Mouse (Mus musculus): Measurements from ENCODE around the gene Pygm. TPM values are rescaled to one million over a fixed set of nuclear protein-coding genes. Genes with fewer than 3 reads are reported as not detected.

The Pygm gene
- total RNA-seq, 2 experiments from 2014 or later, result 81.8 to 113 TPM

DNA sequence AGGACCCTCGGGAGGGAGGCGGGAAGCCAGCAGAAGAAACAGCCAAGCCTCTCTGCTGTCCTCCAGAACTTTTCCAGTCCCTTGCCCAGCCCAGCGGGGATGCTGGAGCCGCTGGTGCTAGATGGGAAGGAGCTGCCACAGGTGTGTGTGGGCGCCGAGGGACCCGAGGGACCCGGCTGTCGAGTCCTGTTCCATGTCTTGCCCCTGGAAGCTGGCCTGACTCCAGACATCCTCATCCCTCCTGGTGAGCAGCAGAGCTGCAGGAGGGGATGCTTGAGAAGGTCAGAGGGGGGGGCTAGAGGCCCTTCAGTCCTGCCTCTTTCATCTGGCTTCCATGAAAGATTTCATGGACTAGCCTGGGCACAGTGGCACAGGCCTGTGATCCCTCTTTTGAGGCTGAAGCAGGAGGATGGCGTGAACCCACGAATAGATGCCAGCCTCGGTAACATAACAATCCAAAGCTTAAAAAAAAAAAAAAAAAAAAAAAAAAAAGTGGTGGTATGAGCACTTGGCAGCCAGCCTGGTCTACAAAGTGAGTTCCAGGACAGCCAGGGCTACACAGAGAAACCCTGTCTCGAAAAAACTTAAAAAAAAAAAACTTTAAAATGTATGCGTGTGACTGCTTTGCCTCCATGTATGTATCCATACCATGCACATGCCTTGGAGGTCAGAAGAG, 32.6 kb upstream of the Pygm start:
- no peak for DNase-seq (ENCODE audit: low spot score in 2 of 2)

DNA sequence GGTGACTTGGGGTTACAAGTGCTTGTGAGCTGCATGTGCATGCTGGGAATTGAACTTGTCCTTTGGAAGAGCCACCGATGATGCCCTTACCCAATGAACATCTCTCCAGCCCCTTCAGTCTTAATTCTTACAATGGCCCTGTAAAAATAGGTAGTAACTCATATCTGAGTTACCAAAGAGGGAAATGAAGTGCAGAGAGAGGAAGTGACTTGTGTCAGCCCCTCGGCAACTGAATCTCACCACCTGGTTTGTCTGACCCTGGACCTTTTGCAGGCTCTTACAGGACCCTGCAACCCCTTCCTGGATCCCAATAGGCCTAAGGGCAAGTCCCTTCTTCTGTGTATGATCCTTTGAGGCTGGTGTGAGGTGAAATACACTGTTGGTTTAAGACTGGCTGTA, 32.1 kb upstream of the Pygm start:
- no peak for DNase-seq (ENCODE audit: low spot score in 2 of 2)

DNA sequence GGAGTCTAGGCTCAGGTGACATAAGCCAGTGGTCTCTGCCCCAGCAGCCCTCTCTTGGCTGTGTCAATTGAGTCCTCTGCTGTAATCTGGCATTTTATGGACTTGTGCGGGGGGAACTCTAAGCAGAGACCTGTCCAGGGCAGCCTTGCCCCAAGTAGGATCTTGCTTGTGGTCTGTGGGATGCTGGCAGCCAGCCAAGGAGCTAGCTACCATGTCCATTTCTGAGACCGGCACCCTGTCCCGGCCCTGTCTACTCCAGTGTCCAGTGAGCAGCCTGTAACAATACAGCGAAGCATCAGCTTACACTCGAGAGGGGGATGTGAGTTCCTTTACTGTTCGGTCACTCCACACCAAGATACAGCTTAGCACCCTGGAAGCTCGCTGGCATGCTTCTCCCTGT, 30.2 kb upstream of the Pygm start:
- DNase-seq (ENCODE audit: low spot score in 2 of 2), result no peak

DNA sequence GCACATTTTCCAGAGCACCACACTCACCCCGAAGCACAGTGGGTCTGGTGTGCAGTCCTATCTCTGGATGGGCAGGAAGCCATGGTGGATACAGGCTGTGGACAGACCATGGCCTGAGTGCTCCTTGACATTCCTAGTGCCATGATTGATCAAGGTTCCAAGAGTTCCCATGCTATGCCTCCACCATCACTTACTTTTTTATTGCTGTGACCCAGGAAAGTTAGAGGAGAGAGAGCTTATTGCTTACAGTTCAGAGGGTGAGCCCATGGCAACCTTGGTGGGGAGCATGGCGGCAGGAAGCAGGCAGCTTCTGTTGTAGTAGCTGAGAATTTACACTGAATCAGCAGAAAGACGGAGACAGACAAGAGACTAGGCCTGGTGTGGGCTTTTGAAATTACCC, 22.9 kb upstream of the Pygm start:
- DNase-seq (ENCODE audit: low spot score in 2 of 2), result no peak

GRCm38 (mm10) chr19:6363091-6363410, 21.1 kb upstream of the Pygm start:
- DNase-seq (ENCODE audit: low spot score in 2 of 2), result no peak

DNA sequence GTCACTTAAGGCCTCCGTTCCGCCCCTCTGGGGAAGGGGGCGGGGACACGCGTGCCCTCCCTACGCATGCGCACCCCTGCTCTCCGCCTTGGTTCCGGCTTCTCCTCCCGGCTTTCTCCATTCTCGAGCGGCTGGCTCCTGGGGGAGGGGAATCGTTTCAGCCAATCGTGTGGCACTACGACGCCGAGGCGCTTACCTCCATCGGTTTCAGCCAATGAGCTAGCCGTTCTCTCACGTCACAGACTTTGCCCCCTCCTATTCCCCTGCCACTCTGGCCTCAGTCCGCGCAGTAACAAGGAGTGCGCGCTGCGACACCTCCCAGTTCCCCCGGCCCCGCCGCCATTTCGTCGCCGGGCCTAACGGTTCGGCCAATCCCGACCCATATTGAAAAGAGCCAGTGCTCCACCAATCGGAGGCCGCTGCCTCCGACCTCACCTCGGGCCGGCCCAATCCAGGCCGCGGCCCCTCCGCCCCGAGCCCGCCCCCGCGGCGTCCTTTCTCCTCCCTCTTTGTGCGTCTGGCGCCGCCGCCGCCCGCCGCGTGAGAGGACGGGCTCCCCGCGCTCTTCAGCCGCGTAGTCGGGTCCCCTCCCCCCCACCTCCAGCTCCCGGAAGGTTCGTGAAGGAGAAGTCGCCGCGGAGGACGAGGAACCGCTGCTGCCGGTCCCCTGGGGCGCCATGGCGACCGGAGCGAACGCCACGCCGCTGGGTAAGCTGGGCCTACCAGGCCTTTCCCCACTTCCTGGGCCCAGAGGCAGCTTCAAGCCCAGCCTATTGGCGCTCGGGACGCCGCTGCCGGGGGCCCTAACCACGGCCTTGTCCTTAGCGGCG, 20.6 kb upstream of the Pygm start, which contains the start of gene Sf1:
Sf1 (plus strand) TSS at position 280 of the 830 bp plus-strand sequence.
- DNase-seq (ENCODE audit: low spot score in 2 of 2), result peak; percentile 97 to 98

DNA sequence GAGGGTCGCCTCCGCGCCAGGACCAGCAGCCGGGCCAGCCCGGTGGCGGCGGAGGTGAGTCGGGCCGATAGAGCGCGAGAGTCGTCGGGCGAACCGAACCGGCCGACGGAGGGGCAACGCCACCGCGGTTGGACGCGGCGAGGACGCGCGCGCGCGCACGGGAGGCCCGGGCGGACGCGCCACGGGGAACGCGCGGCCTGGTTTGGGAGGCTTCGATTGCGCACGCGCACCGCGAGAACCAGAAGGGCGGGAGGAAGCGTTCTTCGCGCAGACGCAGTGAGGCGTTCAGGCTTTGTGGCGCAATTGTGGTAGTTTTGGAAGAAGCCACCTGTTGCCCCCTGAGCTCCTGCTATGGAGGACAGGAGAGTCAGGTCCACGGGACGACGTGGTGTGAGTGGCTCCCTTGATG, 19.9 kb upstream of the Pygm start:
- DNase-seq (ENCODE audit: low spot score in 2 of 2), result peak; percentile 80 to 87

GRCm38 (mm10) chr19:6364842-6365241, 19.4 kb upstream of the Pygm start:
- DNase-seq (ENCODE audit: low spot score in 2 of 2), result no peak

DNA sequence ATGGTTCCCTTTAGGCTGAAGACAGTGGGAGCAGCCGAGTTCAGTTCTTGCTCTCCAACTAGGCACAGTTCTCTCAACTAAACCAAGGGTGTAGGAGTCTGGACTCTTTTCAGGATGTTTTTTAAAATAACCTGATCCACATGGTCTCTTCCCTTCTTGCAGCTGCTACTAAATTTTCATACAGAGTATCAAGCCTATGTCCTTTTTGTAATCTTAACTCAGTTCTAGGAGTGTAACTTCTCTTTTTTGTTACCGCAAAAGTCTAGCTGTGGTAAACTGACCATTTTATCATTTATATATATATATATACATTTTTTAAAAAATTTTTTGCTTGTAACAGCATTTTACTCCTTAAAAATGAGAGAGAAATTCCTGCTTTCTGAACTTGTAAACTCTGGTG, 14.0 kb upstream of the Pygm start:
- DNase-seq (ENCODE audit: low spot score in 2 of 2), result no peak

DNA sequence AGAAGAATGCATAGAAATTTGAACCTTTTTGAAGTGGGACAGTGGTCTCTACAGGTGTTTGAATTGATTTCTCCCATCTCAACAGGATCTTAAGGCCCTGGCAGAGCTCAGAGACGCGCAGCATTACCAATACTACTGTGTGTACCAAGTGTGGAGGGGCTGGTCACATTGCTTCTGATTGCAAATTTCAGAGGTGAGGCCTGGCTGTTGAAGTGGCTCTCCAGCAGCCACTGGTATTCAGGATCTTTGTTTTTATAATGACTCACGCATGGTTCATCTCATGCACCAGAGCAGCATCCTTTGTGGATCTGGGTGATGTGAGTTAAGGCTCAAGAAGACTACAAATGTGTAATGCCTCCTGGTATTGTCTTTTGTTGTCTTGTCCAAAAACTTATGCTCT, 11.8 kb upstream of the Pygm start:
- DNase-seq (ENCODE audit: low spot score in 2 of 2), result no peak

- peak; percentile 77 to 80 for DNase-seq (ENCODE audit: low spot score in 2 of 2)
Observed at GRCm38 (mm10) chr19:6373539-6374400, 10.4 kb upstream of the Pygm start.

GRCm38 (mm10) chr19:6374571-6374970, 9.6 kb upstream of the Pygm start:
- DNase-seq (ENCODE audit: low spot score in 2 of 2), result no peak

DNA sequence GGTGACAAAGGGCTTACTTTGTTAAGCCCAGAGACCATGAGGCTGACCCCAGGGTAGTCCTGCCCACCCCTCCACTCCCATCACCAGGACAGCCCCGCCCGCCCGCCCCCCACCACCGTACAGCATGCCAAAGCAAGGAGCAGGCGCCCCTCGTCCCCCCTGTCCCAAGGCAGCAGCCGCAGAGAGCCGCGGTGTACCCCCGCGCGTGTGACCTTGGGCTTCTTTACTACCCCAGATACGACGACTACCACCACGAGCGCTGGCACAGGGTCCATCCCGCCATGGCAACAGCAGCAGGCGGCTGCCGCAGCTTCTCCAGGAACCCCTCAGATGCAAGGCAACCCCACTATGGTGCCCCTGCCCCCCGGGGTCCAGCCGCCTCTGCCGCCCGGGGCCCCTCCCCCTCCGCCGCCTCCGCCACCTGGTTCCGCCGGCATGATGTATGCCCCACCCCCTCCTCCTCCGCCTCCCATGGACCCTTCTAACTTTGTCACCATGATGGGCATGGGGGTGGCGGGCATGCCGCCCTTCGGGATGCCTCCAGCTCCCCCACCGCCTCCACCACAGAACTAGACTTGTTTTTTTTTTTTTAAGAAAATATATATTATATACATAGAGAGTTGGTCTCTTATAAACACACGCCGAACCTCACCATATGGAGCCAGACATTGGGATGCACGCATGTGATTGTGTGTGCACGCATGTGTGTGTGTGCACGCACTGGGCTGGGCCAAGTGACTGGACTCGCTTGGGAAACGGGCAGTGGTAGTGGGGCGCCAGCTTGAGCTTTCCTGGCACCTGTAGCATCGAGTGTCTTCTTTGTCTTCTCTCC, 8.6 kb upstream of the Pygm start:
- no peak for DNase-seq (ENCODE audit: low spot score in 2 of 2)

GRCm38 (mm10) chr19:6376255-6376564, 8.0 kb upstream of the Pygm start:
- DNase-seq (ENCODE audit: low spot score in 2 of 2), result peak in 1 of 2 experiments; percentile 66

DNA sequence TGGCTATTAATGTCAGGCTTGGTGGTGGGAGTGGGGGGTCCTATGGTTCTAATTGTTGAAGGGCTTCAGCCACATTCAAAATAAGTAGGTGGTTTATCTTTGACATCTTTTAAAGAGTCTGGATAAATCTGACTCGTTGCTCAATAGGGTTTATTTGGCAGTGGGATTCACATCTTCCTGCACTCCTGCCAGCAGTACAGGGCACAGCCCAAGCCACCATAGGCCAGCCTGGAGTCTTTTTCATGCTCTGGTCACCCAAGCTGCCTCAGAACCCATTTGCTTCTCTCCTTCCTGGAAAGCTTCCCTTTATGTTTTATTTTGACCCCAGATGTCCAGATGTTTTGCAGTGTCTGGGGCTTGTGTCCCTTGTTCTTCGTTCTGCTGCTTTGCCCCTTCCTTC, 7.6 kb upstream of the Pygm start:
- no peak for DNase-seq (ENCODE audit: low spot score in 2 of 2)

DNA sequence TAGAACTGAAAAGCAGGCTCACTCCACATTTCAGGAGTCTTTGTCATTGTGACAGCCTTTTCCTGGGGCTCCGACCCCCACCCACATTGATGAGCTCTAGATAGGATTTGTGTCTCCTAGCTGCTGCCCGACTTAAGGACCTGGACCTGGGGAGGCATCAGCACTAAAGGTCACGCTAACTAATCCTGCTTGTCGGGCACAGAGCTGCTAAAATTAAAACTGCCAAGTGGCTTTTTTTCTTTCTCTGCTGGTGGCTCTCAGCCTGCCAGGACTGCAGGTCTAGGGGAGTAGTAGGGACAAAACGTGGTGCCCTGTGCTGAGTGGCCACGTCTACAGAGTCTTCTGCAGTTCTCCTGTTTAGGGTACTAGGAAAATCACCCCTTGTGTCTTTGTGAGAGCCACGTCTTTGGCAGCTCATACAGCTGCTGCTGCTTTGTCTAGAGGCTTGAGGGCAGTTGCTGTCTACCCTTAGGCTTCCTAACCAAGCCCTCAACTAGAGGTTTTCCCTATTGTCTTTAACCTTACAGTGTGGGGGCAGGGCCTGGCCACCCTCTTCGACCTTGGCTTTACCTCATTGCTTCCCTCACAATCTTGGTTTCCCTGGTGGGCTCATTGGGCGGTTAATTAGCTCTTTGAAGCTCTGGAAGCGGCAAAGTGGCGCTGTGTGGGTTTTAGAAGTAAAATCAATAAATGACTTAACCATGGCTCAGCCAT, 6.7 kb upstream of the Pygm start:
- no peak for DNase-seq (ENCODE audit: low spot score in 2 of 2)

DNA sequence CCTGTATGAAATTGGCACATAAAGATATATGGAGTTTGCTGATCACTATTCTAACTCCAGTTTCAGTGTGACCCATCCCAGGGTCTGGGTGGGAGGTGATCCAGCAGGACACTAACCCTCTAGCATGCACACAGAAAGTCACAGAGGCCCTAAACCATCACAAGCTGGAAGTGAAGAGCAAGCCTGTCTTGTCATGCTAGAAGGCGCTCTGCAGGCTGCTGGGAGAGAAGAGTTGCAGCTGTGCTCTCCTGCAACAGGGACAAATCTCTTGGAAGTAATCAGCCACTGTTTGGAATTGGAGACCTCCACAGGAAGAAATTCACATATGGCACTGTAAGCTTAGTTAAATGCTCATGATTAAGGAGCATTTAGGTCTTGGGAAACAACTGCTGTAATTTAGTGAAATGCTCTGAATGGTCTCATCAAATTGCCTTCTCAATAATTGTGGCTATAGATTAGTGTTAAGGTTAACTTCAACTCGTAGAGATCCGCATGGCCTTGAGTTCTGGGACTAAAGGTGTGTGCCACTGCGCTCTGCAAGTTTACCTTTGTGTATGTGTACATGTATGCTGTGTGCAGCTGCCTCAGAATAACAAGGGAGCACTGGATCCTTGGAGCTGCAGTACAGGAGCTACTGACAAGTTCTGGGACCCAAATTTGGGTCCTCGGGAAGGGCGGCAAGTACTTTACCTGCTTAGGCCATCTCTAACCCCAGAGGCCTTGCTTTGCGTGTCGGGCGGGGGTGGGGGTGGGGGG, 3.6 kb upstream of the Pygm start:
- no peak for DNase-seq (ENCODE audit: low spot score in 2 of 2)

DNA sequence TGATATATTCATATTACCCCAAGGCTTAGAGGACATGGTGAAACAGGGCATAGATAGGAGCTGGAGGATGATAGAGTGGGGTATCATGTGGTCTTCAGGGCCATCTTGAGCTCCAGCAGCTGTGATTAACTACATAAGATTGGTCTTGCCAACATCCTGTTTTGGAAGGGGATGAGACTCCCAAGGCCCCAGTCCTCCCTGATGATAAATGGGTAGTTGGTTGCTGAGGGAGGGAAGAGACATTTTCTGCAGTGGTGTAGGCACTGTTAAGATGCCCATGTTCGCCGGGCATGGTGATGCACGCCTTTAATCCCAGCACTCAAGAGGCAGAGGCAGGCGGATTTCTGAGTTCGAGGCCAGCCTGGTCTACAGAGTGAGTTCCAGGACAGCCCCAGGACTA, 3.0 kb upstream of the Pygm start:
- no peak for DNase-seq (ENCODE audit: low spot score in 2 of 2)

DNA sequence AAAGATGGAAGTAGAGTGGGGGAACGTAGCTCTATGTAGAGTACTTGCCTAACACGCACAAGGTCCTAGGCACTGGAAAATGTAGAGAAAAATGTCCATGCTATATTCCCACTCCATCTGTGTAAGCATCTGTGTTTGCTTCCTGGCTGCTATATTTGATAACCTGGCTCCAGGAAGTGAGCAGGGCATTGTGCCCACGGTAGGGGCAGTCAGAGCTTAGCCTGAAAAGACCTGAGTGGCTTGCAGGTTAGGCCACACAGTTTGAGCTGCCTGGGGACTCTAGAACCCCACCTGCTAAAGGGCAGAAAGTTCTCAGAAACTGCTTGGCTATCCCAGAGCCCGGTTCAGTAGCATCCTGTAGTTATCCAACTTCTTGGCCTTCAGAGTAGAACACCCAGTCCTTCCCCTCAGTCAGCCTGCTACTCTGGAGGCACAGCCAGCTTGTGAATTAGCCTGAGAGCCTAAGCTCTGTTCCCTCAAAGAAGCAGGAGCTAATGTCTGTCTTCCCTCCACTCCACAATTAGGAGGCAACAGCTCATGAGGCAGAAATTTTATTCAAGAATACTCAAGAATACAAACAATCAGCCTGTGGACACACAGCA, 1.8 kb upstream of the Pygm start:
- DNase-seq (ENCODE audit: low spot score in 2 of 2), result no peak
